Mouse (Mus musculus) gastrocnemius, adult 2 months (tissue): ENCODE measurements at regions not wholly inside any gene's neighbourhood (a gene's known extent, or its start where the extent isn't known, plus 50 kb on each side); places are given as distances from the start of the nearest gene placed in this dataset.
A peak's percentile ranks its signal among the peaks of the same experiment; 100 is the strongest.

Experiments used
- DNase-seq: peaks from one replicate; pipeline ENCODE4 v3.0.0; 2022
- H3K27ac ChIP-seq: fragments of 200-600 bp; 2 replicates; pipeline ENCODE4 v1.8.1; 2022; ENCODE audit warnings: mild to moderate bottlenecking
- H3K4me3 ChIP-seq: fragments of 200-600 bp; 2 replicates; pipeline ENCODE4 v1.8.1; 2022; ENCODE audit warnings: mild to moderate bottlenecking, moderate library complexity
- CTCF ChIP-seq: fragments of 200-600 bp; IDR thresholded peaks from 2 replicates; pipeline ENCODE4 v1.8.1; 2022; ENCODE audit warnings: antibody characterized with exemption, mild to moderate bottlenecking, moderate library complexity
- intact Hi-C: fragments of 180-260 bp; cut with DNase I; formaldehyde crosslinking; loops from one replicate; pipeline ENCODE4 v1.15.1; 2025

DNA sequence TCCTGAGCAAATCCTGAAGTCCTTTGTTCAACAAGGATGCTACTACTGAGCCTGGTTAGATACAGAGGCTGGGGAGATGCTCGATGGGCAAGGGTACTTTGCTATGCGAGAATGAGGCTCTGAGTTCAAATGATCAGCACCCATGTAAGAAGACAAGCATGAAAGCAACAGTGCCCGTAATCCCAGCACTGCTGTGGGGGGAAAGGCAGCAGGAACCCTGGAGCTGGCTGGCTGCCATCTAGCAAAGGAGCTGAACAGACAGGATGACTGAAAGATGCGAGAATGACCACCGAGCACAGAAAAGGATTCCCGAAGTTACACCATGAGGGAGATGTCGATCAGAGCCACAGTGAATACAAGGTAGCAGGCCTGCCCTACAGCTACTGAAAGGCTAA lies 84.5 kb downstream of the Pdgfa start:
- no peak for DNase-seq
- TF ChIP-seq CTCF: no peak
- Histone ChIP-seq H3K27ac (no peak overlapping the region), H3K4me3 (no peak overlapping the region)
- intact Hi-C loops: no loop called here

DNA sequence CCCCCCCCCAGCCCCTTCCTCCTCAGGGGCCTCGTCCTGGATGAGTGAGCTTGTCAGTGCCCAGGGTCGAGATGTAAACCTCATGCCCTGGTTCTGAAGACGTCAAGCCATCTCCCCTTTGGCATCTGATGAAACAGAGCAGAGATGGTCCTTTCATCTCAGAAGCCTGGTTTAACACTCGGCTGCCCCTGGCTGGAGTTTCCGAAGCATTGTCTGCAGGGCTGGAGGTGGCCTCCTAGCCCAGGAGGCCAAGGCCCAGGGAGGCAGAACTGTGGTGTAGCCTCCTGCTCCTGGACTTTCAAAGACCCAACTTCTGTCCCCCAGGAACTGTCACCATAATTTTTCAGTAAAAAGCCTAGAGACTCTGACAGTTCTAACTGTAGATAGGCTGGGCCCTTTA lies 82.1 kb downstream of the Pdgfa start:
- Histone ChIP-seq H3K27ac (no peak overlapping the region), H3K4me3 (no peak overlapping the region)
- intact Hi-C loops: loop anchor here (5.0 kb wide), 1 partner anchor 58 kb away; no protein-coding TSS in a partner anchor
- no peak for TF ChIP-seq CTCF
- DNase-seq: no peak

DNA sequence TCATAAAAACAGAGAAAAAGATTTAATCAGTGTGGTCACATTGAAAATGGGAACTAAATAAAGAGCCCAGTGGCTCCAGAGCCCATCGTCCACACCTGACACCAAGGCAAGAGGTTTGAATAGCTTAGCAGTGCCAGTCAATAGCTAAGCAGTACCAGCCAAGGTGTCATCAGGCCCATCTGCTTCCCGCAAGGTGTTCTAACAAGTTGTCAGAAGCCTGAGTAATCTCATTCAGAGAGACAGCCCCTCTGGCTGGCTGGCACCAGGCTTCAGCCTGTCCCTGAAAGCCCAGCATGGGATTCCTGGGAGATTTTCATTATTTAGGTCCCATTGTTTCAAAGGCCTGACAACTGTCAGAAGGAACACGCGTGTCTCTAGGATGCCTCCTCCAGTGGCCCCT lies 81.7 kb downstream of the Pdgfa start:
- DNase-seq: no peak
- H3K27ac ChIP-seq: no peak overlapping the region
- no peak overlapping the region for H3K4me3 ChIP-seq
- intact Hi-C loops: loop anchor here (5.0 kb wide), 1 partner anchor 58 kb away; no protein-coding TSS in a partner anchor
- no peak for TF ChIP-seq CTCF

DNA sequence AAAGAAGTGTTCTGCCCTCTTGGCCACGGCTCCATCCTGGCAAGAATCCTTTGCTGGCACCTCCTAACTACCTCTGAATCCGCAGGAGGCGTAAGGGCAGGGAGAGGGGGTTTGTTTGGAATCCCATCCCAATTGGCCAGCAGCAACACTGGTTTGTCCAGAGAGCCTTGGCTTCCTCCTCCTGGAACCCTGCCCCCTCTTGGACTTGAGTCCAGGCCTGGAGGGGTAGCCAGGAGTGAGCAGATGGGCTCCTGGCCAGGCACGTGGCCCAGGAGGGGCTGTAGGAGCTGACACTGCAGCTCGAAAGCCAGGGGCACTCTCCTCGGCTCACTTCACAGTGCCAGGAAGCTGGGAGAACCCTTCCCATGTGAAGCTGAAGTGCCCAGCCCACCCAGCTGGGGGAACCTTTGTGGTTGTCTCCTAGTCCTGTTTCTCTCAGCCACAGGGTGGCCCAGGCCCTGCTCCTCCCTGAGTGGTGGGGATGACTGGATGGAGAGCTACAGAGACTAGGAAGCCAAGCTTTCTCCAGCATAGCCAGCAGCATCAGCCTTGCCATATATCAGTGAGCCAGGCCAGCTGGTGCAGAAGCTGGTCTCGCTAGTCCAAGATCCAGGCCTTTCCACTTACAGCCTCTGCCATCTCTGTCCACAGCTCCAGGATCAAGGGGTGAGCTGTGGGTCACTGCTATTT lies 76.9 kb downstream of the Pdgfa start:
- Histone ChIP-seq H3K4me3 (no peak overlapping the region), H3K27ac (peak overlapping the region; percentile 84)
- intact Hi-C loops: no loop called here
- peak; percentile 91 for DNase-seq
- peak; percentile 34 for TF ChIP-seq CTCF

DNA sequence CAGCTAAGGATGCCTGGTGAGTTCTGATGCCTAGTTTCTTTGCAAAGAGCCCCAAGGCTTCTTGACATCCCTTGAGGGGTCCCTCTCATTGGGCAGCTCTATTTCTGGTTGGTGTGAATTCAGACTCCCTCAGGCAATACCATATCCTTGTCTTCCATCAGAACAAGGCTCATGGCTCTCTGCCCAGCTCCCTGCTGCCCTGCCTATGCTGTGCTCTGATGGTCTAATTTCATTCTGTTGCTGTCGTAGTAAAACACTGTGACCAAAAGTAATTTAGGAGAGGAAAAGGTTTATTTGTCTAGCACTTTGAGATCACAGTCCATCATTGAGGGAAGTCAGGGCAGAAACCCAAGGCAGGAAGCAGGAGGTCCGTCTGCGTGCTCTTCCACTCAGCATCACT lies 75.1 kb downstream of the Pdgfa start:
- no peak for DNase-seq
- Histone ChIP-seq H3K27ac (no peak overlapping the region), H3K4me3 (no peak overlapping the region)
- TF ChIP-seq CTCF: no peak
- intact Hi-C loops: no loop called here
